Mouse (Mus musculus) gastrocnemius, postnatal 4 days (tissue): ENCODE measurements around the gene AU018091. TPM values are rescaled to one million over a fixed set of nuclear protein-coding genes. Genes with fewer than 3 reads are reported as not detected.
"Not testable (repeated sequence)": the region's sequence is repeated elsewhere in the genome, so short reads cannot be mapped to it uniquely, and the experiment has no call there.

Experiments used
- DNase-seq, 2 experiments: peaks; one replicate each; pipeline ENCODE4 v3.0.0; 2021 to 2022; ENCODE audit warnings: low spot score in 2 of 2, mixed read lengths in 2 of 2
- microRNA-seq: library from miRNA; unstranded; fragments of <30 nt; microRNA quantifications from one replicate; pipeline ENCODE4 v1.2.0, GENCODE M21; 2021
- total RNA-seq, 2 experiments: library from RNA; stranded (reverse); gene quantifications; 2 replicates each; pipeline ENCODE4 v1.2.3; 2021

The AU018091 gene
- total RNA-seq, 2 experiments from 2014 or later: not detected

DNA sequence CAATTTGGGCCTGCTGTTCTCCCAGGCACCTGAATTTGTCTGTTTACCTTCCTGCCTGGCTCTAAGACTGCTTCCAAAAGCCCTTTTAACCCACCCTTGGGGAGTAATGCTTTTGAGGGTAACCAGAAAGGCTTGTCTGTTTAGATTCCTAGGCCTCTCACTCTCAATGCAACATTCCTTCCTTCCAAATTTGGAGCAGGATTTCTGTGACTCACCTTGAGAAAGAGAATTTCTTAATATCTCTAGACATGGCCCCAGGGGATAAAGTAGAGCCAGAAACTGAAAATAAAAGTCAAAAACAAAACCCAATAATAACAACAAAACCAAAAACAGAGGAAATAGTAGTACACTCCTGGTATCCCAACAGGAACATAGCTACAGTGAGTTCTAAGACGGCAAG is 707 bp downstream of the AU018091 start:
- no peak for DNase-seq

- no peak for DNase-seq
Measured at GRCm38 (mm10) chr7:3166270-3166669, 2.7 kb downstream of the AU018091 start.

GRCm38 (mm10) chr7:3164991-3165390 is 4.0 kb downstream of the AU018091 start:
- DNase-seq: no peak

DNA sequence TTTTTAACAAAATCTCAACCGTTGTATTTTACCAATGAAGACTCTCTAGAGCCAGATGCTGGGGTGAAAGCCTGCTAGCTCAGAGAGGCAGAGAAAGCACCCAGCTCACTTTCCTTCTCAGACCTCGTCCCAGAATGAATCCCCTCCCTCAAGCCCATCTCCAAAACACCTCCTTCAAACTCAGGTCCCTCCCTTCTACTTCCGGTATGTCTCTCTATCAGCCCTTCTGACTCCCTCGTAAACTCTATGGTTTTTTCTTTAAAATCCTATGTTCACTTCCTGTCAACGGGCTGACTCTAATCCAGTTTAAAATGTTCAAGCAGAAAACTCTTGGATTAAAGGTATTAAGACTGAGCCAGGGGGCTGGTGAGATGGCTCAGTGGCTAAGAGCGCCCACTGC is 4.6 kb downstream of the AU018091 start:
- DNase-seq: no peak

DNA sequence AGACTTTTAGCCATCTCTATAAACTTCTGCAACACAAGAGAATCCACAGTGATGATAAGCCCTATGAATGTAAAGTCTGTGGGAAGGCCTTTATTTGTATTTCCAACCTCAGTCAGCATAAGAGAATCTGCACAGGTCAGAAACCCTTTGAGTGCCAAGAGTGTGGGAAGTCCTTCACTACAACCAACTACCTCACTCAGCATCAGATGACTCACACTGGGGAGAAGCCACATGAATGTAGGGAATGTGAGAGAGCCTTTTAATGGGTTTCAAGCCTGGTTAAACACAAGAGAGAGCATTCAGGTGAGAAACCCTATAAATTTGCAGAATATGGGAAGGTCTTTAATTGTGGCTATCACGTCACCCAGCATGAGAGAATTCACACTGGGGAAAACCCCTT is 18.6 kb downstream of the AU018091 start:
- no peak for DNase-seq

- no peak for DNase-seq
Measured at GRCm38 (mm10) chr7:3146072-3146471, 22.9 kb downstream of the AU018091 start.

- DNase-seq: no peak
Measured at GRCm38 (mm10) chr7:3143329-3143728, 25.7 kb downstream of the AU018091 start.

DNA sequence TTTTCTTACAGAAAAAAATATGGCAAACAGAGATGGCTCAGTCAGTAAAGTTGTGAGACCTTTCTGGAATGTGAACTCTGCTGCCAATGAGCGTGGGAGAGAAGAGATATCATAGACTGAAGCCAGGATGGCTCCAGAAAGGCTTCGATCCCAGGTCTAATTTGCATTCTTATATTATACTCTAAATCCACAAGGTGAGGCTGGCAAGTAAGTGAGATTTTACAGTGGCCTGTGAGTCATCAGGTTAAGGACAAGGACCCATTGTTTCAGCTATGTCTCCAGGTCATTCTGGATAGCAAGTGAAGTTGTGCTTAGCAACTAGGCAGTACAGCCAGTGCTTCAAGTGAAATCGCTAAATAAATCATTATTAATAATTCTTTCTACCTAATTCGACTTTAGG is 33.4 kb downstream of the AU018091 start:
- DNase-seq: no peak

DNA sequence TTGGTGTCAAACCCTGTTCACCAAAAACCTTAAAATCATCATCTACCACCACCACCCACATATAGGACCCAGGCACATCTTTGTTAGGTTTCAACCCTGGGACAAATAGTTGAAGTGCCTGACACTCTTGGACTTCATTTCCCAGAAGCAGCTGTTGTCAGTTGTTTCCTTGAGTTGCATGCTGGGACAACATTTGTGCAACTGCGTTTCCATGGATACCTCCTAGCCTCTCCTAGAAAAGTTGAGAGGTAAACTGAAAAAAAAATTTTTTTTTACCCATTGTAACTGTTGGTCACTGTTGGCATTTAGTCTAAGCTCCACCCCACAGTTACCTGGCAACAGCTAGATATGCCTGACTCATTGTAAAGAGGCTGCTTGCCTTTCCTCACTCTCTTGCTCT is 34.3 kb downstream of the AU018091 start:
- DNase-seq: no peak

DNA sequence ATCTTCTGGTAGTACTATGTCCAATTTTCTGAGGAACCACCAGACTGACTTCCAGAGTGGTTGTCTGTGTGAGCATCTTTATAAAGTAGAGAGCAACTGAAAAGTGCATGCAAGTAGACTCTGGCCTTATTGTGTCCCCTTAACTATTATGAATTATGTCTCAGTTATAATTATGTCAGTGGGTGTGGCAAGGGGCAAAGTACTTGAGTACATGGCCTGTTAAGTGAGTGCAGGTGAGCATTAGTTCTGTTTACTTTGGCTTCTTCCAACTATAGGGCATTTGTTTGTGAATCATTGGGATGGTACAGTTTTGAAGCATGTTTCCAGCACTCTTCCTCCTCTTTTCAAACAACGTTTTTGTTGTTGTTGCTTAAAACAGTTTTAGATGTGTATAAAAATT is 38.7 kb downstream of the AU018091 start:
- DNase-seq: no peak

GRCm38 (mm10) chr7:3128564-3128963 is 40.4 kb downstream of the AU018091 start:
- not testable (repeated sequence) for DNase-seq

DNA sequence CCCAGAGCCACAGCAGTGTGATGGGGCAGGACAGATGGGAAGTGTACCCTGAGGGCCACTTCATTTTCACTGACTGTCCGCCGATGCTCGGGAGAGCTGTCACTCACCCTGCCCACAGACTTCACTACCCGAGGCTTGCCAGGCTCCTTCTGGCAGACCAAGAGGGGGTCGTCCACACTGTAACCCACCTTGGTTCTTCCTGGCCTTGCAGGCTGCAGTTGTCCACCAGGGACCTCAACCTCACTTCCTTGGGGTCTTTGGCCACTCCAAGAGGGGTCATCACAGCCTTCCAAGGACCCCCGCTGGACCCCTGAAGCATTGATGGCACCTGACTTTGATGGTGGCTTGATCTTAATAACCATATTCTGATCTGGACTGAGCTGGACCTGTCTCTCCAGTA is 57.8 kb downstream of the AU018091 start:
- not testable (repeated sequence) for DNase-seq

DNA sequence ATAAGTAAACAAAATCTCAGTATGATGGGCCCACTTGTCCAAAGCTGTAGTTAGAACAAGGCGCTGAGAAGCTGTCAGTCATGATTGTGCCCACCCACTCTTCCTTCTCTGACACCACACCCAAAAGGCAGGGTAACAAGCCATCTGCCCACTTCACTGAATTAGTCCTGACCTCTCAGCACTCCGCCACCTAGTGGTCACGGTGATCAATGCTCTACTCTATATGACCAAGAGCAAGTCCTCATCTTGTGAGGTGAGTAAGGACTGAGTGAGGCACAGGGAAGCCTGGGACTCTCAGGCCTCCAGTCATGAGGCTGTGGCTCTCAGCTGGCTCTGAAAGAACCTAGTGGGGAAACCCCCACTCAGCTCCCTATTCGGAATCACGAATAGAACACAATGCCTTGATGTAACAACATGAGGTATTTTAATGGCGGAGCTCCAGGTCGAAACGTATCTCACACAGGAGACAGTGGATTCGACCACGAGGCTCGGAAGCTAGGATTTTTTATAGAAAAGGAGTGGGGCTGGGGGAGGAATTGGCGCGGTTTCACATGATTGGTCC is 62.4 kb downstream of the AU018091 start:
- DNase-seq: not testable (repeated sequence)

Small RNAs within 50 kb of the gene (microRNA-seq; reads per million reads assigned to microRNA genes)
- gene Mir290a (not detected), gene Mir290b (not detected), gene Mir291a (not detected), gene Mir292 (not detected), gene Mir292b (not detected)

Other genes with a start within 250 kb of the AU018091 start
- gene Nlrp12, start 80.5 kb upstream of the AU018091 start, total RNA-seq: not detected
- gene Myadm, start 119.9 kb upstream of the AU018091 start, total RNA-seq: 100 to 1,000 TPM; 195 to 196 TPM
- 1 to 10 TPM; 2.5 to 4.6 TPM for gene Prkcg, start 120.0 kb upstream of the AU018091 start, total RNA-seq
- gene Cacng7, start 163.8 kb upstream of the AU018091 start, total RNA-seq: 10 to 100 TPM; 18.9 to 20.5 TPM
- not detected for gene Cacng8, start 221.5 kb upstream of the AU018091 start, total RNA-seq